Mouse (Mus musculus): ENCODE data around the gene Arhgap15. TPM values are rescaled to one million over a fixed set of nuclear protein-coding genes. Genes with fewer than 3 reads are reported as not detected.
A peak's percentile ranks its signal among the peaks of the same experiment; 100 is the strongest.

The Arhgap15 gene
- polyA plus RNA-seq, 1 experiment, result 42.7 TPM

GRCm38 (mm10) chr2:43772640-43773039, 24.0 kb downstream of the Arhgap15 start:
- Histone ChIP-seq H3K4me3 (ENCODE audit: insufficient read depth, low read length) (no peak overlapping the region), H3K4me1 (ENCODE audit: control insufficient read depth, insufficient read depth, low read length) (peaks cover 22% of the 10 kb centered on the region), H3K27ac (ENCODE audit: insufficient read depth, low read depth, low read length) (peak overlapping the region; percentile 95)
- no peak for TF ChIP-seq CTCF (IDR thresholded peaks at IDR 0.05; ENCODE audit: low read depth, low read length)
- no peak for TF ChIP-seq POLR2A (IDR thresholded peaks at IDR 0.05; ENCODE audit: borderline replicate concordance, low read depth, low read length)

GRCm38 (mm10) chr2:43782157-43782556, 33.5 kb downstream of the Arhgap15 start:
- H3K4me1 ChIP-seq (ENCODE audit: control insufficient read depth, insufficient read depth, low read length), result peaks cover 20% of the 10 kb centered on the region
- no peak overlapping the region for H3K27ac ChIP-seq (ENCODE audit: insufficient read depth, low read depth, low read length)
- TF ChIP-seq CTCF (IDR thresholded peaks at IDR 0.05; ENCODE audit: low read depth, low read length) (no peak), POLR2A (IDR thresholded peaks at IDR 0.05; ENCODE audit: borderline replicate concordance, low read depth, low read length) (no peak)
- no peak overlapping the region for H3K4me3 ChIP-seq (ENCODE audit: insufficient read depth, low read length)

- no peak for TF ChIP-seq POLR2A (IDR thresholded peaks at IDR 0.05; ENCODE audit: borderline replicate concordance, low read depth, low read length)
- TF ChIP-seq CTCF (IDR thresholded peaks at IDR 0.05; ENCODE audit: low read depth, low read length), result no peak
- Histone ChIP-seq H3K4me3 (ENCODE audit: insufficient read depth, low read length) (peak overlapping the region; percentile 50), H3K4me1 (ENCODE audit: control insufficient read depth, insufficient read depth, low read length) (peaks cover 34% of the 10 kb centered on the region), H3K27ac (ENCODE audit: insufficient read depth, low read depth, low read length) (peak overlapping the region; percentile 90)
Observed at GRCm38 (mm10) chr2:43783759-43784735, 35.4 kb downstream of the Arhgap15 start.

GRCm38 (mm10) chr2:43786101-43786500, 37.5 kb downstream of the Arhgap15 start:
- TF ChIP-seq POLR2A (IDR thresholded peaks at IDR 0.05; ENCODE audit: borderline replicate concordance, low read depth, low read length), result no peak
- TF ChIP-seq CTCF (IDR thresholded peaks at IDR 0.05; ENCODE audit: low read depth, low read length), result no peak
- Histone ChIP-seq H3K4me3 (ENCODE audit: insufficient read depth, low read length) (no peak overlapping the region), H3K4me1 (ENCODE audit: control insufficient read depth, insufficient read depth, low read length) (peaks cover 42% of the 10 kb centered on the region), H3K27ac (ENCODE audit: insufficient read depth, low read depth, low read length) (no peak overlapping the region)

- Histone ChIP-seq H3K4me3 (ENCODE audit: insufficient read depth, low read length) (no peak overlapping the region), H3K27ac (ENCODE audit: insufficient read depth, low read depth, low read length) (no peak overlapping the region), H3K4me1 (ENCODE audit: control insufficient read depth, insufficient read depth, low read length) (peaks cover 39% of the 10 kb centered on the region)
- TF ChIP-seq POLR2A (IDR thresholded peaks at IDR 0.05; ENCODE audit: borderline replicate concordance, low read depth, low read length) (no peak), CTCF (IDR thresholded peaks at IDR 0.05; ENCODE audit: low read depth, low read length) (no peak)
Observed at GRCm38 (mm10) chr2:43787141-43787540, 38.5 kb downstream of the Arhgap15 start.

GRCm38 (mm10) chr2:43788484-43788883, 39.9 kb downstream of the Arhgap15 start:
- TF ChIP-seq CTCF (IDR thresholded peaks at IDR 0.05; ENCODE audit: low read depth, low read length) (no peak), POLR2A (IDR thresholded peaks at IDR 0.05; ENCODE audit: borderline replicate concordance, low read depth, low read length) (no peak)
- no peak overlapping the region for H3K4me3 ChIP-seq (ENCODE audit: insufficient read depth, low read length)
- no peak overlapping the region for H3K27ac ChIP-seq (ENCODE audit: insufficient read depth, low read depth, low read length)
- peaks cover 37% of the 10 kb centered on the region for H3K4me1 ChIP-seq (ENCODE audit: control insufficient read depth, insufficient read depth, low read length)

GRCm38 (mm10) chr2:43790049-43790693, 41.5 kb downstream of the Arhgap15 start:
- Histone ChIP-seq H3K4me1 (ENCODE audit: control insufficient read depth, insufficient read depth, low read length) (peaks cover 44% of the 10 kb centered on the region), H3K4me3 (ENCODE audit: insufficient read depth, low read length) (no peak overlapping the region), H3K27ac (ENCODE audit: insufficient read depth, low read depth, low read length) (no peak overlapping the region)
- TF ChIP-seq POLR2A (IDR thresholded peaks at IDR 0.05; ENCODE audit: borderline replicate concordance, low read depth, low read length), result no peak

- no peak overlapping the region for H3K27ac ChIP-seq (ENCODE audit: insufficient read depth, low read depth, low read length)
- H3K4me3 ChIP-seq (ENCODE audit: insufficient read depth, low read length), result no peak overlapping the region
- peaks cover 40% of the 10 kb centered on the region for H3K4me1 ChIP-seq (ENCODE audit: control insufficient read depth, insufficient read depth, low read length)
- TF ChIP-seq CTCF (IDR thresholded peaks at IDR 0.05; ENCODE audit: low read depth, low read length) (no peak), POLR2A (IDR thresholded peaks at IDR 0.05; ENCODE audit: borderline replicate concordance, low read depth, low read length) (no peak)
Observed at GRCm38 (mm10) chr2:43791575-43791974, 43.0 kb downstream of the Arhgap15 start.

GRCm38 (mm10) chr2:43793105-43793504, 44.5 kb downstream of the Arhgap15 start:
- Histone ChIP-seq H3K4me3 (ENCODE audit: insufficient read depth, low read length) (no peak overlapping the region), H3K27ac (ENCODE audit: insufficient read depth, low read depth, low read length) (no peak overlapping the region), H3K4me1 (ENCODE audit: control insufficient read depth, insufficient read depth, low read length) (peaks cover 32% of the 10 kb centered on the region)
- no peak for TF ChIP-seq CTCF (IDR thresholded peaks at IDR 0.05; ENCODE audit: low read depth, low read length)
- TF ChIP-seq POLR2A (IDR thresholded peaks at IDR 0.05; ENCODE audit: borderline replicate concordance, low read depth, low read length), result no peak

GRCm38 (mm10) chr2:43794700-43795099, 46.1 kb downstream of the Arhgap15 start:
- H3K27ac ChIP-seq (ENCODE audit: insufficient read depth, low read depth, low read length), result peak overlapping the region; percentile 58; the same call in 1 of the 2 replicates
- peaks cover 23% of the 10 kb centered on the region for H3K4me1 ChIP-seq (ENCODE audit: control insufficient read depth, insufficient read depth, low read length)
- no peak for TF ChIP-seq POLR2A (IDR thresholded peaks at IDR 0.05; ENCODE audit: borderline replicate concordance, low read depth, low read length)

More at GRCm38 (mm10) chr2:43794700-43795099, 46.1 kb downstream of the Arhgap15 start:
- H3K4me3 ChIP-seq (ENCODE audit: insufficient read depth, low read length), result peak overlapping the region; percentile 25; the same call in 1 of the 2 replicates

Measured in bone marrow macrophage, adult 2 months (primary cell).